Mouse (Mus musculus) liver (tissue): ENCODE measurements at regions not wholly inside any gene's neighbourhood (a gene's known extent, or its start where the extent isn't known, plus 50 kb on each side); places are given as distances from the start of the nearest gene placed in this dataset.

Experiments
- DNase-seq: peaks from one replicate; pipeline ENCODE4 v3.0.0-alpha.2; 2020; ENCODE audit warnings: mixed read lengths

DNA sequence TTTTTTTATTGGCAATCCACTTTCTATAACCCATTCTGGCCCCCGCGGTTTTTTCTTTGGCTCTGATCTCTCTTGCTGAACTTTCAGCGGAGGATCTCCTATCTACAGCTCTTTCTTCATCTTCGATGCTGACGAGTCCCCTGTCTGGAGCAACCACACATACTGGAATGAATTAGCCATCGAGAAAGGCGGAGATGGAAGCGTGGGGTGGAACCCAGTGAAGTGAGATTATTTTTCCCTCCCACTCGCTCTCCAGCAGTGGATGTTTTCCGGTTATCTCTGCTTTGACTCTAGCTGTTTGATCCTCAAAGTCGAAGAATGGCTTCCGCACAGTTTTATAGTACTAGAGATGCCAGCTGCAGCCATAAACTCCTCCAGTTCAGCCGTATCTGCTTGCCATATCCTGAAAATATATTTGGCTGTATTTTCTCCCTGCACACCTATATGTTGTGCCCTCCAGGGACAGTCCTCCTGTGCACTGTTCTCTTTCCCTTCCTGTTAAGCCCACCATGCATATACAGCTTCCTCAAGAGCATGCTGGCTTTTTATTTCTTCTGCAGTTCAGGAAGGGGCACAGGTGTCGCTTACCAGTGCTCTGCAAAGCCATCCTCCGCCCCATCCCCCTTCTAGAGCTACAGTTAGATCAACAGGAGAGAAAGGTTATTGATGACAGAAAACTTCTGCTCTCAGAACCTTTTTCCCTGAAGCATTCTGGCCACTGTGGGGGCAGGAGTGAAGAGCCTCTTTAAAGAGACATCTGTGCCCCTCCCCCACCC is 284.3 kb upstream of the Gadl1 start:
- no peak for DNase-seq

DNA sequence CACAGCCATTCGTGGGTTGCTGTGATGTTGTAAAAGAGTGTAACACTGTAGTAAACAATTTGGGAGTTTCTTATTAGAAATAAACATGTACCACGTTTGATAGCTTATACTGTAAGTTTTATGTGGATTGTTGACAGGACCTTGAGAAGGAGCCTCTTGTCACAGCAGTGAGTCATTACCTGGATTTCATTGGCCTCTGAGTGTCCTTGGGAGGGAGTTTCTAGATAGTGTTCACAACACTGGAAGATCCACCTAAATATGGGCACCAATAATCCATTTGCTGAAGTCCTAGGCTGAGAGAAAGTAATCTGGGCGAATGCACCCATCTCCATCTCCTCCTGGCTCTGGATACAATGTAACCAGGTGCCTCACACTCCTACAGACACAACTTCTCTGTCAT is 281.7 kb upstream of the Gadl1 start:
- DNase-seq: no peak

DNA sequence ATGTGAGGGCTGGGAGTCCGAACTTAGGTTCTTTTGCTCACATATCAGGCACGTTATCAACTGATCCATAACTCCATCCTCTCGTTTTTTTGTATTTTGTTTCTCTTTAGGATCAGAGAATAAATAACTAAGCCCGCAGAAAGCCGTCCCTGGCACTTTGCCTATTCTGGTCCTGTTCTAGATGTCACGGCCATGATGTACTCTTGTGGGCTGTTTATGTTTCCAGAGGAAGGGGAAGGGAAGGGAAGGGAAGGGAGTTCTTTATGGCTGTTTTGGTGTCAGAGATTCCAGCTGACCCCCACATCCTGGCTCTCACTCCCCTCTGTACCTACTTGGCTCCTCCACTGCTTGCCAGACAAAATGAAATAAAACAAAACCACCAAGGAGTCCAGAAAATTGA is 272.1 kb upstream of the Gadl1 start:
- no peak for DNase-seq

DNA sequence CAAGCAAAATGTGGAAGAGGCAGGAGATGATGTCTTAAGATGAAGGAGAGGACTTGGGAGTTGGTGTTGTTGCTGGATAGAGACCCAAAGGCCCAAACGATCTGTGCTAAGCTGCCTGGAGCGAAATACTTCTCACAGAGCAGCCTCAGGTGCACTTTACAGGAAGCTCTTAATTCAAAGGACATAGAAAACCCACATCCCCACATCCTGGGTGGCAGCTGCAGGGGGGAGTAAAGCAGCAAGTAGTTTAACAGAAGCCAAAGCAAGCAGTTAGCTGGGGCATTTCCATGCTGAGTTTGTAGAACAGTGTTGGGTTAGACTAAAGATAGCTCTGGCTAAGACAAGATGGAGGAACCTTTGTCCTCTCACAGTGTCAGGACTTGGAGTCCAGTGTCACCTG is 268.5 kb upstream of the Gadl1 start:
- DNase-seq: no peak

DNA sequence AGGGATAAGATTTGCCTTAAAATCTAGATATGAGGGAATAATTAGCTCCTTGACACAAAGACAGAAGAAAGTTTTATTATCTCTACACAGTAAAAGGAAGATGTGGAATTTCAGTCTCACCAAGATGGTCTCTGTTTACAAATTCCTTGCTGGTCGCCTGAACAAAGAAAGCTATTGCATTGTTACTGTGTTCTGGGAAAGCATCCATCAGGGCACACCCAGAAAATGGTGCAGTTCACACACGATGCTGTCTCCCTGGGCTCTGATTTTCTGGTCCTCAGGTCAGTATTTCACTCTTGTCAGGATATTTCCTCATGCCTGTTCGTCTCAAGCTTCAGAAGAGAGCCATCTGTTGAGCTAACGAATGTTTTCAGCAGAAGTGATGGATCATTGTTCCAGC is 267.2 kb upstream of the Gadl1 start:
- no peak for DNase-seq

DNA sequence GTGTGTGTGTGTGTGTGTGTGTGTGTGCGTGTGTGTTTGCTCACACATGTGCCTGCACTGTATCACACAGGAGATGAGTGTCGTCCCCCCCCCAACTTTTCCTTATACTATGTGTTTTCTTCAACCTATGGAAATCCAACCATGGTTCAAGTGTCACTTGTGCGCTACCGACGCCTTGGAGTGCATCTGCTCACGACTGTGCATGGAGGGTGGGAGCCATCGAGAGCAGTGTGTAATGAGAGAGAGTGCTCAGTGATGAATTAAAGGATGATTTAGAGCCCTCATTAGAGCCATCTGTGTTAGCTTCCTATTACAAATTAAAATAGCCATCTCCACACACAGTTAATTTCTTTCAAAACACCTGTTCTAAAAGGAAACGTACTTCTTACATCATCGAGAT is 264.3 kb upstream of the Gadl1 start:
- no peak for DNase-seq

DNA sequence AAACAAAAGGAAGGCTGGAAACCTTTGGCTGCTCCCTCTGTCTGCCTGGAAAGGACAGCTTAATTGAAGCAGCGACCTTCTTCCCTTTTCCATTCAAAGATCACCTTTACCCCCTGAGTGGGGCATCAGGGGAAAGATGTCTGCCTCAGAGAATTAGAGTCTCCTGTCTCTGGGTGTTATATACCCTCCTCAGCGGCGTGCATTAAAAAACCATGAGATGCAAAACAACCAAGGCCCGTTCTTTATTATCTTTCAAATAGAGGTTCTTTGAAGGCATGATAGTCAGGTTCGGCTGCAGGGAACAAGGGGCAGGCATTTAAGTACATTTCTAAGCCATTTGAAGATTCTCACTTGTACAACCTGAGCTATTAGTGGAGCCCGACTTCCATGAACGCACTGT is 263.0 kb upstream of the Gadl1 start:
- DNase-seq: no peak

DNA sequence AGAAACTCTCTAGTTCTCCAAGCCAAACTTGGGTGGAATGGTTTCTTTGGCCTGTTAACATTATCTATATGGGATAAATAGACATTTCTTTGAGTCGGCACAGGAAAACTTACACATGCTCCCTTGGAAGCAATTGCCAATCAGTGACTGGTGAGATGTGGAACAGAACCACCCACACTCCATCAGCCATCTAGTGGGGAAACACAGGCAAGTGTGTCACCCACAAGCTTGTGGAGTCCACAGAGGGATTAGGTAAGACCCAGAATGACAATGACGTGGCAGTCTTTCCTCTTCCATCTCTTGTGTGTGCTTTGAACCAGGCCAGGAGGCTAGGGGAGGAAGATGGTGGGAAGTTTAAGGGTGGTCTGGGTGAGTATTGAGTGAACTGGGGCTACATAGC is 257.5 kb upstream of the Gadl1 start:
- no peak for DNase-seq

DNA sequence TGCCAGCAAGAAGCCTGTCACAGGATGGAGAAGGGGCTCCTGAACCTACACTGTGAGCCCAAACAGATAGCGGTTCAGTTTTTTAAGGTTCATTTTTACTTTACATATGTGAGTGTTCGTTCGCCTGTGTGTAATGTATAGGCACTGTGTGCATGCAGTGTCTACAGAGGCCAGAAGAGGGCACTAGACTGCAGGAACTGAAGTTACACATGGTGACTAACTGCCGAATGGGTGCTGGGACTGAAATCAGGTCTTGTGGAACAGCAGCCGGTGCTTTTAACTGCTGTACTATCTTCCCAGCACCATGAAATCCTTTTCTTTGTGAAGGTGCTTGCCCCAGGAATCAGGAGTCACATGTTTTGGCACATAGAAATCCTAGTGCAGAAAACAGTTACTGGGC is 256.1 kb upstream of the Gadl1 start:
- no peak for DNase-seq

DNA sequence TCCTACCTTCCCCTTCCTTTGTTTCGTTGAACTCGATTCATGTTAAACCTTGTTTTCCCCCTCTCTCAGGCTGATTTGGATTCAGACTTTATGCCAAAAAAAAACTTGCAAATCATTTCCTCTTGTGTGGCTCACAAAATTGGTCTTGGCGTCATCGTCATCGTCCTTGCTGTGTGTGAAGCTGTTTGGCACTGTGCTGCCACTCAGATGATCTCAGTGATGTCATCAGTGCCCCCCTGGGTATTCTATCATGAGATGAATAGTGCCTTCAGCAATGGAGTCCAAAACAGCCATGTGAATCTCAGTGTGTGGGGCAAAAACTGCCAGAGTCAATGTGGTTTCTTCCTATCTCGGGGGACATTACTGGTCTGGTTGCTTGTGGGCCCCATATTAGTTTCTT is 254.3 kb upstream of the Gadl1 start:
- DNase-seq: no peak

DNA sequence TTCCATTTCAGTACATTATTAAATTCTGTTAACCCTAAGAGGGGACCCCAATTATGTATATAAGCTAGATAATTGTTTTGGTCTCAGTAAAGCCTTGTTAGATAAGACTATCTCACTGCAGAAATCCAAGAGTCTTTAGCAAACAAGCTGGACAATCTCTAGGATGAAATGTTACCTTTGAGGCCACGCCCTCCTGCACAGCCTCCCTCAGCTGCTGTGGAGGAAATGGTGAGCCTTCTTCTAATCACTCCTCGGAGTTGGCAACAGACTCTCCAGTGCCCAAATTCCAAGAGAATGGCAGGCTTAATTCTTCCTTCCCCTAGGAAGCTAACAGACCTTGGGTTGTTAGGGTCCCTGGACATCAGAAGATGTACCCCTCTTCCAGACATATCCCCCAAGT is 252.7 kb upstream of the Gadl1 start:
- no peak for DNase-seq

DNA sequence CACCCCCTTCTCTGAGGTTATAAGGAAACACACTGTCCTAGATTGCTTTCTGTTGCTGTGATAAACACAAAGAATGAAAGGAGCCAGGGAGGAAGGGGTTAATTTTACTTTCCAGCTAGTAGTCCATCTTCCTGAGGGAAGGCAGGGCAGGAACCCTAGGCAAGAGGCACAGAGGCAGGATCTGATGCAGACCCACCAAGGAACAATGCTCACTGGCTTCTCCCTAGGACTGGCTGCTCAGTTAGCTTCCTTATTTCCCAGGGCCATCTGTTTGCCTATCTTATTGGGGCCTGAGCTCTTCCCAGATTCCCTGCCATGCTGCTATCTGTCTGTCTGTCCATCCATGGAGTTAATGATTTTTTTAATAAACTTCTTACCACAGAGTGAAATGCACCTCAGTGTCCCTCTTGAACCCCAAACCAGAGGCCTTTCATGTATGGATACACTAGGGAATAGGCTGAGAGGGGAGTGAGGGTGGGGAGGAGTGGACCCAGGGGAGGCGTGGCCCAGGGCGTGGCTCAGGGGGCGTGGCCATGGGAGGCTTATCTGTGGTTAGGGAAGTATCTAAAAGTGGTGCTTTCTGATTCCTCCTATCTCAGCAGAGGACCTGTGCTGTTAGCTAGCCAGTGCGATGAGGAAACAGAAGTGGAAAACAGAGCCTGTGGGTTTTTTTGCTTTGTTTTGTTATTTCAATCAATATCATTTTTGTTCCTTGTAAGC is 252.1 kb upstream of the Gadl1 start:
- DNase-seq: peak; percentile 60

DNA sequence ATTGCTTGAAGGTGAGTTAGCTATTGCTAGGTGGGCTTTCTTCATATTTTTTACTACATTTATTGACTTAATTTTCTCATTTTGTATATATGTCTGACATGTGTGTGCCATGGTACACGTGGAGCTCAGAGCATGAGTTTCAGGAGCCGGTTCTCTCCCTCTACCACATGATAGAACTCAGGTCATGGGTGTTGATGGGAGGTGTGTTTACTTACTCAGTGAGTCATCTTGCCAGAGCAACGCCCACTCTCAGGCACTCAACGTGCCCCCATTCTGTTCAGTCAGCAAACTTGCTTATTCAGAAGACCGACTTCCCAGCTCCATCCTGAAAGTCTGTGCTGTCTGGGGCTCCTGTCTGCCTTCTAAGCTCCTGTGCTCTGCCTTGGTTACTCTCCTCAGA is 250.8 kb upstream of the Gadl1 start:
- DNase-seq: no peak

DNA sequence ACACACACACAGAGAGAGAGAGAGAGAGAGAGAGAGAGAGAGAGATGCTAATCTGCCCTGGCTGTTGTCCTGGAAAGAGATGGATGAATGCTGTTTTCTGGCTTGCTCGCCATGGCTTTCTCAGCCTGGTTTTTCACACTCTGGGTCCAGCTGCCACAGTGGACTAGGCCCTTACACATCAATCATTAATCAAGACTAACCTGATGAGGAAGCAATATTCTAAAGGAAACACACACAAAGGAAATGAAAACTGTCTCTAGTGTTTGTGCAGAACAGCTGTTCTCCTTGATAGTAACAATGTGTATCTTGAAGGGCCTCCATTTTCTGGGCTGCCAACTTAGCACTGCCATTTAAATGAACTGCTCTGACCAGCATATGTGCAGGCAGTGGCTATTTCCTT is 248.9 kb upstream of the Gadl1 start:
- no peak for DNase-seq

DNA sequence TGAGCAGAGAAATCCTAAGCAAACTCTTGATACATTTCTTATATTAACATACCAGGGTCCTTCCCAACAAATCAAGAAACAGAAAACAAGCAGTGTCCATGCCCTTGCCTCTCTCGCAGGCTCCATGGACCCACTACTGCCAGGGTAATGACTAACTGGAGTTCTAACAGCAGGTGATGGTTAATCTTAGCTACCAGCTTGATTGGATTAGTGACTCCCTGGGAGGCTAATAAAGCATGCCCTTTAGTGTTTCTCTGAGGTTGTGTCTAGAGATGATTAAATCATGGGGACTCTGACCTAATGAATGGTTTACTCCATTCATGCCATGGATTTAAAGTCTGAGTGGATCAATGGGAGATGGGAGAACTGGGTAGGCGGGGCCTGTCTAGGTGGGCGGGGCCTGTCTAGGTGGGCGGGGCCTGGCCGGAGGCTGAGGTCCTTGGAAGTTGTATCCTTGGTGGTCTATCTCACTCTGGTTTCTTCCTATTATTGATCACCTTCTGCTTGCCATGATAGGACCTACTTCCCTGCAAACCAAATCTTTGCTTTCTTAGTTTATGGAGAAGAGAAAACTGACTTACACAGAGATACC is 247.3 kb upstream of the Gadl1 start:
- no peak for DNase-seq

DNA sequence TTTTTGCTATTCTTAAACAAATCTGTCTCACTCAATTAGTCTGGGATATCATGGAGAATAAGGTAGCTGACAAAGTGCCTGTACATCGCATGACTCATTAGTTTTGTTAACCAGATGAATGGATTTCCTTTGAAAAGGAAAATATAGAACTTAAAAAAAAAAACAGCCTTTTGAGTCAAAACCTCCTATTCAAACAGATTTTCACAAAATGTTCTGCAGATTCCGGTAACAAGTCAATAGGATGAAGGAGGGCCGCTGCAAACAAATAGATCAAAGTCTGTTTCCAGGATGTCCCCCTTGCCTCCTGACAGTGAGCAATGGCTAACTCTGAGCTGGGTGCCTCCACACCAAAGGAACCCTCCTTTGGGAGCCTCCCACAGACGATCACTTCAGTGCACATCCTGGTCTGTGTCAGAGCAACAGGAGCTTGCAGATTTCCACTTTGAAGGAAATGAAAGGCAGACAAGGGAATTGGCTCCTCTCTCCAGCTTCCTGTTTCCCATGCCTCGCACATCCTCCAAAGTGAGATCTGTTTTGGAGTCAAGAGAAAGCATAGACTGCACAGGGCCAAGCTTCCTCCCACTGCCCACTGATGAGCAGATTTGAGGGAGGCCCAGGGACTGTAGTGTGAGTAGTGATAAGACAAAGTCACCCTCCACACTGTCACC is 243.8 kb upstream of the Gadl1 start:
- DNase-seq: no peak

DNA sequence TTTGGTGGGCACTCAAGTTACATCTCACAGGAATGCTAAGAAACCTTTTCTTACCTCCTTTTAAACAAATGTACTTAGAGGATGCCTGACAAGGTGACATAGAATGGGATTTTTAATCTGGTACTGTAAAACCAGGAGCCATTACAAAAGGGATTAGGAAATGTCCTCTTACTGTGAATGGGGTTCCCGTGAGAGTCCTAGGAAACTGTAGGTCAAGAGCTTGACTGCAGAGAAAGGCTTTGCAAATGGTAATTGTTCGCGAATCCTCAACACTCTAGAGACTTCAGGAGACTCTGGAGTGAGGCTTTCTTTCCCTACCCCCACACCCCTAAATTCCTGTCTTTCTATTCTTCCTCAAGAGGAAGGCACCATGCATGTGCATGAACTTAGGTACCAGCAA is 242.7 kb upstream of the Gadl1 start:
- no peak for DNase-seq

DNA sequence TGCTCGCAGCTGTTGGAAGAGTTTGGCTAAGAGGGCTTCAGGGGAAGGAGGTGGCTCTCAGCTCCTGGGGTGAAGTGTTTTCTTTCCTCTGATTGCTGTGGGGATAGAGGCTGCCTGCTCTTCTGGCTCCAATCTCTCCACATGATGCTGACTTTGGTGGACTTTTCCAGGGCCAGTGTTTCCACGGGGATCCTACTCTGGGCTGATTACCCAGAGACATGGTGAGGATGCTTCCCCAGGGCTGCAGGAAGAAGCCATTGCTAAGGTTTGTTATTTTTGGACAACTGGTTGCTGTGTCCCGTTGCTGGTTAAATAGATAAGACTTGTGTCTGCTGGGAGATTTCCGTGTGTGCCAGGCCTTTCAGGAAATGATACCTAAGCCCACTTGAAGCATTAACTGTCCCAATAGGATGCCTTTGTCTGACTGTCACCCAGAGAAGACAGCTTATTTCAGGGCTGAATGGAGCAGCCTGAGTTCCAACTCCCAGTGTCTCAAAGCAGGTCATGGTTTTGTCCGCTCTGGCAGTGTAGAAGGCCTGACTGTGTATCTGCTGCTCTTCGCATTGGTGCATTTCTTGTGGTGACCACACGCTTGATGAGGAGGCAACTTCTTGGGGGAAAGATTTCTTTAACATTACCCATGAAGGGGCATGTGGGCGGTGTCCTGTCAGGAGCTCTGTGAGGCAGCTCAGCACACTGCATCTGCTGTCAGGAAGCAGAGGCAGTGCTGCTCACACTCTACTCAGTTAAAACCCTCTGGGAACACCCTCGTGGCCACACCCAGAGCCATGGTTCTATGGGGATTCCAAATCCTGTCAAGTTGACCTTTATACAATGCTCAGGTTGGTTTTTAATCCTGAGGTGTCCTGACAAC is 228.3 kb upstream of the Gadl1 start:
- no peak for DNase-seq

DNA sequence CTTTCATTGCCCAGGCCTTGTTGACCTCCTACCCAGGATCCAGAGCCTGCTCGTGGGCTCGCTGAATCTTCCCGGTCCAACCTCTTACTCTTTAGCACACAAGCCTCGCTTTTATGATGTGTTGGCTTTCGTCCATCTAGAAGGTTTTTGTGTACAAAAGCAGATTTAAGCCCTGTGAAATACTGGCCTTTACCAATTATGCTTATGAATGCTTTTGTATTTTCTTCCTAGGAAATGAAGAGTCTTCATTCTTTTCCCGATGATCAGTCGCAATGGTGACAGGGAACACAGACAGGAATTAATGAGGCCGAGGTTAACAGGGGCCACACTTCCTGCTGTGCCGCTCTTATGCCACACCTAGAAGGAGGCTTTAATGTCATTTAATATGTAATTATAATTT is 227.4 kb upstream of the Gadl1 start:
- DNase-seq: no peak

DNA sequence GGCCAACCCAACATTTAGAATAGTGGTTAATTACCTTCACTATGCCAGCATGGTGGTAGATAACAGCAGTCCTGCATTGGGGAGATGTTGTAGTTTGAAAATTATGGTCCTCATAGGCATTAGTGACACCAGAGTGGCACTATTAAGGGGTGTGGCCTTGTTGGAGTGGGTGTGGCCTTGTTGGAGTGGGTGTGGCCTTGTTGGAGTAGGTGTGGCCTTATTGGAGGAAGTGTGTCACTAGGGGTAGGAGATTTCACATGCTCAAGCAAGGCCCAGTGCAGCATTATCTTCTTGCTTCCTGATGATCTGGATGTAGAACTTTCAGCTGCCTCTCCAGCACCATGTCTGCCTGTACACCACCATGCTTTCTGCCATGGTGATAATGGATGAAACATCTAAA is 225.3 kb upstream of the Gadl1 start:
- no peak for DNase-seq

DNA sequence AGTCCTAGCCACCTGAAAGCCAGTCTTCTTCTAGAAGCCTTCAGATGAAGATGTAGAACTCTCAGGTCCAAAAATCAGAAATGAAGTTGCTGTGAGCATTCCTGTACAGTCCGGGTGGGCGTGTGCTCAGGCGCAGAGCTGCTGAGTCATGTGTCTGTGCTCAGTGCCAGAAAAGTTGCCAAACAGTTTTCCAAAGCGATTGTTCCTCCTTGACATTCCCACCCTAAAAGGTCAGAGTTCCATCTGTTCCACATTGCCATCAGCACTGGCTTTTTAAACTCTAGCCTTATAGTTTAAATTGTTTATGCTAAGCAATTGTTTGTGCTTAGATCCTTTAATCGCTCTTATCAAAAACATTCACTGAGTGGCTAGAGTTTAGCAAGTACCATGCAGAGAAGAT is 222.7 kb upstream of the Gadl1 start:
- no peak for DNase-seq

DNA sequence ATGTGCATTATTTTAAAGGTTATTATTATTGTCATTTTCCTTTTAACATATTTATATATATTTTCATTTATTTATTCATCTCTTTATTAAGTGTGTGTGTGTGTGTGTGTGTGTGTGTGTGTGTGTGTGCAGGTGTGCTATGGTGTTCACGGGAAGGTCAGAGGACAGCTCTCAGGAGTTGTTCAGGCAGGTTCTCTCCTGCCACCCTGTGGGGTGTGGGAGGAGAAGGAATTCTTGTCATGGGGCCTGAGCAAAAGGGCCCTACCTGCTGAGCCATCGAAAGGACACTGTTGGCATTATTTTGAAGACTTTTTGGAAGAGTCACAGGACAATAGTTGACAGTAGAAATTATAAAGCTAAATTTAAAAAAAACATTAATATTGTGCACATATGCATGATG is 216.4 kb upstream of the Gadl1 start:
- DNase-seq: no peak

DNA sequence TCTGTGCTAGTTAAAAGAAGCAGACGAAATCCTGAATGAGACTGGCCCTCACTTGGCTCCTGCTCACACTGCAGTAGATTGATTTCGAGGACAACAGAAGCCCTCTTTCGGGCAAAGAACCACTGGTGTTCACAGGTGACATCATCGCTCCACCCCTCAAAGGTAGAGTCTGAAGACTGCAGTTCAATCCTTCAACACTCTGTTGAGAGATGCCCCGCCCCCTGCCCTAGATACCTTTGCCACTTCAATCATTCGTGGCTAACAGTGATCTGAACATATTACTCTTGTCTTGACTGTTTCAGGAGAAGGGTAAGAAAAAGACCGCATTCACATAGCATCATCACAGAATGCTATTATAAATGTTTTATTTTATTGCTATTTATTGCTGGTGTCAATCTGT is 205.5 kb upstream of the Gadl1 start:
- DNase-seq: no peak
